In genomic region chr1:119253371-119253851, GRCm38 (mm10) we compare ENCODE assay signal across 12 mouse cellular contexts.
DNase-seq lines count a peak whose midpoint lies in the region; TF ChIP-seq lines count a peak whose summit lies in the region.
"Had no signal": no experiment of that assay in that cellular context is flagged by ENCODE, and none has a peak within 500 bp of the region (broad histone marks: within the 10 kb centered on the region; RNA-seq: fewer than 3 reads in every experiment).

No protein-coding gene starts in this region.

- H3K36me3 ChIP-seq in heart, adult 2 months (ENCODE audit: control insufficient read depth, insufficient read depth, low read length) = no peaks in the 10 kb centered on the region
- H3K36me3 ChIP-seq in heart, embryonic 10.5 days = no peaks in the 10 kb centered on the region
- H3K36me3 ChIP-seq: embryonic facial prominence, embryonic 15.5 days had no signal

- no peak overlapping the region for H3K9ac ChIP-seq in heart, adult 2 months (ENCODE audit: low read depth, low read length)
- H3K9ac ChIP-seq: embryonic facial prominence, embryonic 15.5 days; forebrain, postnatal 0 days had no signal

- peak; percentile 29 to 51 for DNase-seq in heart, adult 2 months
- no peak for DNase-seq in heart, embryonic 10.5 days (ENCODE audit: low spot score)
- peak; percentile 61 for DNase-seq in NIH3T3 (ENCODE audit: low read depth)
- DNase-seq in adrenal gland, postnatal 25 days = peak; percentile 24
- peak; percentile 0 for DNase-seq in hindlimb bud, embryonic 11.5 days (ENCODE audit: extremely low spot score, low read depth, low spot score)
- no peak for DNase-seq in ovary, postnatal 10 days (ENCODE audit: low spot score)
- no peak for DNase-seq in cerebellum, adult 18-20 months
- no peak for DNase-seq in Muller cell, postnatal 12 days (ENCODE audit: inconsistent ontology term)
- DNase-seq: cerebellum, adult 2 months; forebrain, postnatal 0 days; right cerebral cortex, postnatal 14 days had no signal

- H3K79me2 ChIP-seq in heart, adult 2 months (replicated peaks; ENCODE audit: control insufficient read depth, insufficient read depth, low read length) = no peaks in the 10 kb centered on the region

- 72% methylated on average over 7 of the region's 7 CpGs for WGBS in heart, adult 2 months
- WGBS in heart, embryonic 10.5 days = 76% methylated on average over 7 of the region's 7 CpGs

- TF ChIP-seq CTCF in heart, adult 2 months (IDR thresholded peaks at IDR 0.05) = peak; percentile 14; the same call in 1 of the 2 replicates

- no peak overlapping the region for H3K4me3 ChIP-seq in heart, adult 2 months
- no peak overlapping the region for H3K4me3 ChIP-seq in heart, embryonic 10.5 days
- H3K4me3 ChIP-seq: embryonic facial prominence, embryonic 15.5 days had no signal

- intact Hi-C loops in heart, adult 2 months (cut with DNase I) = loop anchor here (10.0 kb wide), 1 partner anchor 171 kb away; the partner anchor contains the start of gene Inhbb

- H3K9me3 ChIP-seq in heart, embryonic 10.5 days = no peaks in the 10 kb centered on the region
- H3K9me3 ChIP-seq: embryonic facial prominence, embryonic 15.5 days had no signal

- H3K4me1 ChIP-seq in heart, adult 2 months (ENCODE audit: control insufficient read depth, insufficient read depth, low read length) = no peaks in the 10 kb centered on the region; the same call in 1 of the 2 replicates
- H3K4me1 ChIP-seq in heart, embryonic 10.5 days = peaks cover 5% of the 10 kb centered on the region; the same call in 1 of the 2 replicates
- H3K4me1 ChIP-seq: embryonic facial prominence, embryonic 15.5 days had no signal

- TF ChIP-seq POLR2A in heart, adult 2 months (IDR thresholded peaks at IDR 0.05; ENCODE audit: insufficient read depth, low read depth, low read length) = no peak

- TF ChIP-seq EP300 in heart, adult 2 months (IDR thresholded peaks at IDR 0.05; ENCODE audit: insufficient read depth, low read depth, low read length) = no peak

- H3K27me3 ChIP-seq in heart, adult 2 months (ENCODE audit: control insufficient read depth, insufficient read depth, low read length) = no peaks in the 10 kb centered on the region
- 0 out of 2 replicates have a peak, but pooled peaks cover 2% of the 10 kb centered on the region for H3K27me3 ChIP-seq in heart, embryonic 10.5 days (ENCODE audit: insufficient read depth, poor library complexity, severe bottlenecking)
- H3K27me3 ChIP-seq: embryonic facial prominence, embryonic 15.5 days had no signal

- no peak overlapping the region for H3K27ac ChIP-seq in heart, adult 2 months
- H3K27ac ChIP-seq in heart, embryonic 10.5 days = no peak overlapping the region
- H3K27ac ChIP-seq: embryonic facial prominence, embryonic 15.5 days had no signal

Comparison
In these comparisons a context has a peak if more than half of its experiments do, and no peak if none do; other contexts are left out.
1. DNase-seq: peak in heart, adult 2 months (2 of 2), NIH3T3 (single experiment), adrenal gland, postnatal 25 days (single experiment) and hindlimb bud, embryonic 11.5 days (single experiment); none in heart, embryonic 10.5 days (single experiment), ovary, postnatal 10 days (single experiment), cerebellum, adult 18-20 months (0 of 2) and Muller cell, postnatal 12 days (single experiment).